Mouse (Mus musculus) lung, adult 2 months (tissue): Measurements from ENCODE around the gene Gm17482. TPM values are rescaled to one million over a fixed set of nuclear protein-coding genes. Genes with fewer than 3 reads are reported as not detected.

Source experiments
- DNase-seq: peaks from one replicate; pipeline ENCODE4 v3.0.0; 2022
- H3K4me1 ChIP-seq: fragments of 200-500 bp; 2 replicates; pipeline ENCODE4 v1.6.1; 2011; ENCODE audit warnings: low read length; ENCODE audit not compliant: control insufficient read depth, insufficient read depth
- H3K4me3 ChIP-seq: fragments of 200-500 bp; replicated peaks from 2 replicates; pipeline ENCODE3; 2011; ENCODE audit warnings: low read depth, mild to moderate bottlenecking, control low read depth, low read length; ENCODE audit errors: extremely low read depth
- CTCF ChIP-seq: fragments of 200-500 bp; IDR thresholded peaks from 2 replicates; pipeline ENCODE4 v1.5.1; 2011; ENCODE audit warnings: mild to moderate bottlenecking, low read length, control low read depth; ENCODE audit not compliant: insufficient read depth
- POLR2A ChIP-seq: fragments of 200-500 bp; IDR thresholded peaks from 2 replicates; pipeline ENCODE4 v1.6.1; 2011; ENCODE audit warnings: low read depth, mild to moderate bottlenecking, control low read depth, low read length, borderline replicate concordance; ENCODE audit errors: extremely low read depth
- WGBS: fragments of 180-500 bp; shearing (Covaris S2); methylation state at CpG from one replicate; pipeline ENCODE4 v1.1.7; 2018; 5-methylcytosine and 5-hydroxymethylcytosine counted together
- polyA plus RNA-seq: library from polyadenylated mRNA; depleted of rRNA; stranded (reverse); fragments of >200 nt; gene quantifications from 2 replicates; pipeline ENCODE4 v1.2.3, GENCODE M21; 2012; rRNA removed

Gene Gm17482
- polyA plus RNA-seq = not detected in 2 replicates

DNA sequence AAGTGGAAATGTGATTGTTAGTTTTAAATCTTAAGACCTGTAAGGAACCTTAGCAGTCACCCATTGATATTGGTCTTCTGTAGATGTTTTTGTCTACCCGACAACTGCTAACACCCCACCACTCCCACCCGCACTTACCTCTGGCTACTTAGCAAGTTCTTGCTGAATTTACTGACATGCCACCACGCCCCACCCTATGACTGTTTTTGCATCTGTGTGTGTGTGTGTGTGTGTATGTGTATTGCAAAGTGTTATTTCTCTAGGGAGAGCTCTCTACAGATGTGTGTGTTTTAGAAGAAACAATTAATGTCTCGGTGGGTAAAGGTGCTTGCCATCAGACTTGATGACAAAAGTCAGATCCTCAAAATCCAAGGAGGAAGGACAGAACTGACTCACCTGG, at the start of gene Gm17482:
Gene Gm17482 (plus strand): TSS at position 301 of the 400 bp plus-strand sequence.
- TF ChIP-seq CTCF = no peak
- TF ChIP-seq POLR2A = no peak
- no peaks in the 10 kb centered on the region for H3K4me1 ChIP-seq
- 74% methylated on average over 4 of the region's 4 CpGs for WGBS

DNA sequence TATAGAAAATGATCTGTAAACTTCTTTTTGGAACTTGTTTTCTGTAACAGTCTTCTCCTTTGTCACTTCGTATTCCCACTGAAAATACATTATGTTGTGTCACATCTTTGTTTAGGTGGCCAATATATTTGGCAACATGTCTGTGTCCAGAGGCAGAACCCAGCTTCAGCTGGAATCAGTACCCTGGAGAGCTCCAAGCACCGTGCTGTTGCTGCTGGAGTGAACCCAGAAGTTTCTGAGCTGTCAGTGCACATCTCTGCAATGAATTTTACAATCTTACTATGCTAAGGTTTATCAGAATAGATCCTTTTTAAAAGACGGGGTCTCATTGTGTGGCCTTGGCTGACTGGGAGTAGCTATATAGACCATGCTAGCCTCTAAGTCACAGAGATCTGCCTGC, 48.3 kb upstream of the Gm17482 start:
- WGBS = 21% methylated on average over 3 of the region's 3 CpGs

More for the DNA sequence above, at the start of gene Gm17482:
- H3K4me3 ChIP-seq = no peak within 1 kb of the TSS
- DNase-seq = no peak

DNA sequence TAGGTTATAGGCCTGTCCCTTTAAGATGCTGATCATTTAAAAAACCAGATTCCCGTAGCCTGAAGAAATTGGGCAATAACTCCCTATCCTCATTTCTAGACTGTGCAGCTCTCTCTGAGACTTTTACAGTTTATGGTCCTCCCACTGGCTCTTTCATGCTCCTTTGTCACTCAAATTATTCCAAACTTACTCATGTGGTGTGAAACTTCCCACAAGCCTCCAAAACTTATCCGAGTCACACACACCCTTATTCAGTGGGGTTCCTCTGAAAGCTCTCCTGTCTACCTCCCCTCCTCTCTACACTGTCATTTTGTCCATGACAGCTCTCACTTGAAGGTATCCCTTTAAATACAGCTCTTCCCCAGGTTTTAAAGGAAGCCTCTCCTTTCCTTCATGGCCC, 46.0 kb upstream of the Gm17482 start:
- TF ChIP-seq CTCF (no peak), POLR2A (no peak)
- Histone ChIP-seq H3K4me3 (no peak overlapping the region), H3K4me1 (no peaks in the 10 kb centered on the region)
- DNase-seq = no peak
- WGBS = 73% methylated on average over 2 of the region's 2 CpGs

More for the DNA sequence above, 48.3 kb upstream of the Gm17482 start:
- TF ChIP-seq POLR2A = no peak
- H3K4me3 ChIP-seq = no peak overlapping the region
- no peaks in the 10 kb centered on the region for H3K4me1 ChIP-seq
- no peak for DNase-seq

DNA sequence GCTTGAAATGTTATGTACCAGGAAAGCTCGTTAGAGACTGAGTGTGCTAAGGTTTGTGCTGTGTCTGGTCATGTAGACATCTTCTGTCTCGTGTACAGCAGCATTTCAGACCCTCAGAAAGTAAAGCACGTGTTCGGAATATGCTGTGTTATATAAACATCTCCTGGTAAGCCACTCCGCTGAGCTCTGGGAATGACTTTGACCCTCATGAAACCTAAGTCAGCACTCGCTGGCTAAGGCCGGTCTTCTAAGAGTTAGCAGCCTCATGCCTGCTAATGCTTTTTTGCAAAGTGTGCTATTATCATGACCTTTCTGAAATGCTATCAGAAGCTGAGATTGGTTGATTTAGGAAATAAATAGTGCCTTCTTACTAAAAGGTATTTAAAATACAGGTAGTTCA, 36.0 kb upstream of the Gm17482 start:
- no peak for TF ChIP-seq POLR2A
- TF ChIP-seq CTCF = no peak
- H3K4me1 ChIP-seq = no peaks in the 10 kb centered on the region
- DNase-seq = no peak
- H3K4me3 ChIP-seq = no peak overlapping the region
- 63% methylated on average over 7 of the region's 7 CpGs for WGBS

DNA sequence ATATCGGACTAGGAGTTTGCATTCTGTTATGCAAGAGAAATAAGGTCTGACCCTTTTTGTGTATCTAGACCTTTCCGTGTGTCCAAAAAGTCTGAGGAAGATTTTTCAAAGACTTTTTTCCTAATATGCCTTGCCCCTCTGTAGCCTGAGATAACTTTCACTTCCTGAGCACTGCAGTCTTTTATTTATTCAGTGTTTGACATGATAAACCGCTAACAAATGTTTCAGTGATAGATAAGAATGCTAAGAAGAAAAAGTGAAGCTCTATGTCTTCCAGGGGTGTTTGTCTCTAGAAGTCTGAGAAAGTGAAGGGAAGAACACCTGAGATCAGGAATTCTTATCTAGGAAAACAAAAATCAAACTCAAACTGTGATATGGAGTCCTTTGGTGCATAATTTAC, 26.4 kb upstream of the Gm17482 start:
- DNase-seq = no peak
- TF ChIP-seq CTCF (no peak), POLR2A (no peak)
- 36% methylated on average over 3 of the region's 3 CpGs for WGBS
- no peak overlapping the region for H3K4me3 ChIP-seq
- H3K4me1 ChIP-seq = no peaks in the 10 kb centered on the region

DNA sequence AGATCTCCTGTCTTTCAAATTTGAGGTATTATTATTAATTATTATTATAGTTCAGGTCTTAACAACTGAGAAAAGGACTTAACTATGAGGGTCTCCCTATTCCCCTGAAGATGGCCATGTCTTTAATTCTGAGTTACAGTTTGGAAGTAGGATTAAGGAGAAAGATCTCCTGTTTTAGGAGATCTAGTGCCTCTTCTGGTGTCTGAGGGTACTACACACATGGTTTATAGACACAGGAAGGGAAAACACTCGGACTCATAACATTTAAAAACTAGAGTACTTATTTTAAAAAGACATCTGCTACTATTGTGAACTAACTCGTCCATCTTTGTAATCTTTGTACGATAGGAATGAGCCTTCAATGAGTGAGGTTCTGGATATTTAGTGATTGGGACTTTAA, 24.1 kb upstream of the Gm17482 start:
- TF ChIP-seq CTCF (no peak), POLR2A (no peak)
- DNase-seq = no peak
- 63% methylated on average over 3 of the region's 3 CpGs for WGBS
- Histone ChIP-seq H3K4me1 (no peaks in the 10 kb centered on the region), H3K4me3 (no peak overlapping the region)

DNA sequence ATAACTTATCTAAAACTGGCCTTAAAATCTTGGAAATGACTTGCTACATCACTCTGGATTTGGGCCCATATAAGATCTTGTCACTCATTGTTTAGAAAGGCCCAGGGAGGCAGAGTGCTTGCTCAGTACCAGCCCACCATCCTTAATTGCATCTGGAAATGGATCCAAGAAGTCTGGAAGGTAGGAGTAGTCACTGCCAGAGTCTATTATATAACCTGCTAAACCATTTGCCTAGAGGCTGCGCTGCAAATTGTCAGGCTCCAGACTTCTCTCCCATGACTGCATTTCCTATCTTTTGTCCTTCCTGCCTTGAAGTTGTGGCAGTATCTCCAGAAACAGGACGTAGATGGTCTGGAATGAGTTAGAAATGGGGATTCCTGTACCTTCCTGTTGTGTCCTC, 17.0 kb upstream of the Gm17482 start:
- Histone ChIP-seq H3K4me1 (peaks cover 2% of the 10 kb centered on the region), H3K4me3 (no peak overlapping the region)
- TF ChIP-seq CTCF (no peak), POLR2A (no peak)
- 41% methylated on average over 2 of the region's 2 CpGs for WGBS
- DNase-seq = no peak

DNA sequence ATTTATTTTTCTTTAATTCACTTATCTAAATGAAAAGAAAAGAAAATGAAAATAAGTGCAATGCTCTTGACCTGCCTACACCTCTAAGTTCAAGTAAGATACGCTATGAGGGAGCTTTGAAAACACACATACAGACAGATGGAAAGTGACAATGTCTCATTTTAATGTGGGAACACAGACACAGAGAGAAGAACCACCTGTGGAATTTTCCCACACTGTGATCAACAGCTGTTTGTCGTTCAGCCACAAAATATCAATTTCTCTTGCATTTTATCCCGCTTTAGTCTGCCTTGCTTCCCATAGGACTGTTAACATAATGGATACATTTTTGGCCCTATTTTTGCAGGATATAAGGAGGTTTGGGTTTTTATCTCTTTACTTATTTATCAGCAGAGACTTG, 16.3 kb upstream of the Gm17482 start:
- WGBS = 74% methylated on average over 3 of the region's 3 CpGs
- TF ChIP-seq CTCF = no peak
- TF ChIP-seq POLR2A = no peak
- no peak for DNase-seq
- no peak overlapping the region for H3K4me3 ChIP-seq
- H3K4me1 ChIP-seq = peaks cover 2% of the 10 kb centered on the region

DNA sequence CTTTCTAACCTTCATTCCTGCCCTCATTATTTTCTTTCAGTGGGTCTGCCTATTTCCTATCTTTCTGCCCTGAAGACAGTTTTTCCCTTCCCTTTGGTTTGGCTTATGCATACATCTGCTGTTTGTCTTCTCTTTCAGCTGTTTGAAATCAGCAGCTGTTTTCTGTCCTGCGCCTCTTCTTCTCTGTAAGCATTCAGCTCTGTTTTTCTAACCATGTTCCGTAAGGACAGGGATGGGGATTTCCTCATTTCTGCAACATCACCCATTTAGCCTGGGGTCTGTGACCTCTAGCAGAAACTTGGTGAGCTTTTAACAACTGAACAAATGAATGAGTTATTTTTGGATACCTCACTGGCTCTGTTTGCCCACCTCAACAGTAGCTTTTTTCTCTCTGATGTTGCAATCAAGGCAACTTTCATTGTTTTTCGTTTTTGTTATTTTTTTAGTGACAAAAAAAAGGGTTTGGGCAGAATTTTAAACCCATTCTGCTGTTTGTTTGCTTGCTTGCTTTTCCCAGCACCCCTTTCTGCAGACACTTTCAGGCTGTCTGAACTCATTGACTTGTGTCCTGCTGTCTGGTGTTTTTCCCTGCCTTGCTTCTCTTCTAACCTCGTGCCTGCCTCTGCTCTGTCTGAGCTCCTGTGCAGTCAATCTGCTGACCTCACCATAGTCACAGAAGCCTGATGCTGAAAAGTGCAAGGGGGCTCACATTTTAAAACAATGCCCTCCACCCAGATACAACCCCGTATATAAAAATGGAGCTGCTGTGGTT, 14.8 kb upstream of the Gm17482 start:
- TF ChIP-seq POLR2A (no peak), CTCF (no peak)
- Histone ChIP-seq H3K4me3 (no peak overlapping the region), H3K4me1 (peaks cover 2% of the 10 kb centered on the region)
- 44% methylated on average over 5 of the region's 5 CpGs for WGBS
- no peak for DNase-seq

DNA sequence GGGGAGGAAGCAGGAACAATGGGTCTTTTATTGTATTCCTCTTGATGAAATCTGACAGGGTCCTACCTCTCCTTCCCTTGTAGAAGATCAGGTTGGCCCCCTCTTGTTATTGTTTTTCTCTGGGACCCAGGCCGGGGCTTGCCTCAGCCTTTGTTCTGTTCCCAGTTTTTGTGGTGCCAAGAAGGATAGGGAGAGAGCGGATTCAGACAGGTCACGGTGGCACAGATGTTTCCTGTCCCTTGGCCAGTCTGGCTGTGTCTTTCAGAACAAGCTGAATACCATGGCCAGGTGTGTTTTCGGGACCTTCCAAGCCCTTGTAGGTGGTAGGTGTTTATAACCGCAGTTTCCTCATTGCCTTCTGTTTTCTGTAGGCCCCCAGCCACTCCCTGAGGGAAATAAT, 14.0 kb upstream of the Gm17482 start:
- TF ChIP-seq CTCF (no peak), POLR2A (no peak)
- peaks cover 2% of the 10 kb centered on the region for H3K4me1 ChIP-seq
- 30% methylated on average over 5 of the region's 5 CpGs for WGBS
- no peak for DNase-seq
- no peak overlapping the region for H3K4me3 ChIP-seq
